Mouse (Mus musculus) frontal cortex, adult 2 months (tissue): ENCODE data around the gene Shpk. TPM values are rescaled to one million over a fixed set of nuclear protein-coding genes. Genes with fewer than 3 reads are reported as not detected.
A peak's percentile ranks its signal among the peaks of the same experiment; 100 is the strongest.

Experiments used
- DNase-seq, 2 experiments: peaks; one replicate each; pipeline ENCODE4 v3.0.0; 2022; ENCODE audit warnings: low spot score in 1 of 2; ENCODE audit errors: extremely low spot score in 1 of 2
- polyA plus RNA-seq: library from polyadenylated mRNA; depleted of rRNA; stranded (reverse); fragments of >200 nt; gene quantifications from 2 replicates; pipeline ENCODE4 v1.2.3, GENCODE M21; 2012; rRNA removed

Shpk gene
- polyA plus RNA-seq, result 5.0 and 5.4 TPM in 2 replicates

DNA sequence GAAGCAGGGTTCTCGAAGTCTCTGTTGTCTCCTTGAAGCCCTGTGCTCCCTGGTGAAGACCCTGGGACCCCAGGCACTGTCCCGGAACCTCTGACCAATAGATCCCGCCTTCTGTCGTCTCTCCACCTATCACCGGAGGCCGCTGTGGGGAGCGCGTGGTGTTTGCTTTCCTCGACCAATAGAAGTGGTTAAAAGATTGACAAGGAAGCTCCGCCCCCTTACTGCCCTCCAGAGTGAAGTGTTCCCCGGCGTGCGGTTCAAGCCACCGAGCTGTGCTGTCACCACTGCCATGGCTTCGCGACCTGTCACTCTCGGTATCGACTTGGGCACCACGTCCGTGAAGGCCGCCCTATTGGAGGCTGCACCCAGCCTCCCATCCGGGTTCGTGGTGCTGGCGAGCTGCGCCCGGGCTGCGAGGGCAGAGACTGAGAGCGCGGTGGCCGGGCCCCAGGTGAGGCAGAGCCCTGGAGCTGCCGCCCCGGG lies at the start of gene Shpk:
Gene Shpk (plus strand): TSS at position 231 of the 483 bp plus-strand sequence.
- DNase-seq, result peak; percentile 94 to 97

DNA sequence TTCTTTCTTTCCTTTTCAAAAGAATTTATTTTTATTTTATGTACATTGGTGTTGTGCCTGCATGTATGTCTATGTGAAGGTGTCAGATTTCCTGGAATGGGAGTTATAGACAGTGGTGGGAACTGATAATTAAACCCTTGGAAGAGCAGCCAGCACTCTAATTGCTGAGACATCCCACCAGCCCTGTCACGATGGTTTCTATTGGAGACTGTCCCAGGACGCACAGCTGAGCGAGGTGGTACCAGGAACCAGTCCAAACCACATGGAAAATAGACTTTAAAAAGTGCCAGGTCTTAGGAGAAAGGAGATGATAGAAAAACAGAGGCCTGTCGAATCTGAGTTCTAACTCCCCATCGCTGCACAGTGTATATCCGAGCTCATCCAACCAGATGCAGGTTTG lies 44.2 kb upstream of the Shpk start:
- peak in 1 of 2 experiments; percentile 20 for DNase-seq

DNA sequence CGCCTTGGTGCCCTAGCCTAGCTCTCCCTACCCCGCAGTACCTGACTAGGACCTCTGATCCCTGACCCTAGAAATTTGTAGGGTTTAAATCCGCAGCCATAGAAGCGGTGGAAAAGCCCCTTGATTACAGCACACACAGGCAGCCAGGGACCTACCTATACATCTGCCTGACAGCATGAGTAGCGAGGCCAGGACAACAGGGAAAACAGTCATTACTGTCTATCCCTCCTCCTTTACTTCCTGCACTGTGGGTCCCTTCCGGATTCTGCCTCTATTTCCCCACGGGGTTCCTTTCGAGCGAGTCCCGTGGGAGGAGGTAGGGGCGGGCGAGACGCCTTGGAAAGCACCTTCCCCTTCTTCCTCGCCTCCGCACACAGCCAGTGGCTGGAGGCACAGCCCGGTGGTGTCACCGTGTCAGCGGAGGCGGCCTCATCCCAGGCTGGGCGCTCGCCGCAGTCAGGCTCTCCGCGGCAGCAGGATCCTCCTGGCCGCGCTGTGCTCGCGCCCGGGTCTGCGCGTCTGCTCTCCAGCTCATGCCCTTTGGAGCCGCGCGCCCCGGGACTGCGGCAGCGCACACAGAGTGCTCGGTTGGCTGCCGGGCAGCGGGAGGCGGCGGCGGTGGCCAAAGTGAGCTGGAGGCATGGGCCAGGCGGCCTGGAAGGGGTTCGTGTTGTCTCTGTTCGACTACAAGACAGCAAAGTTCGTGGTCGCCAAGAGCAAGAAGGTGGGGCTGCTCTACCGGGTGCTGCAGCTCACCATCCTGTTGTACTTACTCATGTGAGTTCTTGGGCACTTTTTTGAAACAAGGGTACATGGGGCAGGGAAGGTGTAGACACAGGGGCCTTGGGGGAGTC lies 39.1 kb upstream of the Shpk start, which contains the start of gene P2rx5:
Gene P2rx5 (plus strand): TSS at position 465 of the 854 bp plus-strand sequence.
- DNase-seq, result peak in 1 of 2 experiments; percentile 16

DNA sequence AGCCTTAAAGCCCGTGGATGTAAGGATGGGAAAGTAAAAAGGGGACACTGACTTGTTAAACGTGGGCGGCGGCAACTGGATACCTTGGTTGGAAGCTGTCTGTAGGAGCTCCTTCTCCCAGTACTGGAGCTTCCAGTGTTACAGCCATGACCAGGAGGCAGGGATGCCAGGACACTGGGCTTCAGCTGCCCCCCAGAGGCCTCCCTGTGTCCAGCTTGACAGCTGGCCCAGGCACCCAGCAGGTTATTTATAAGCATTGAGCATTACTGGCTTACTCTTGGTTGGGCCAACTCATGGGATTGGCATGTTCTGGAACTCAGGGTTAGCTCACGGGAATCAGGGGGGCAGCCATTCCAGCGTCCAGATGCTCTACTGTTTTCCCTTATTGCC lies 38.5 kb upstream of the Shpk start:
- DNase-seq, result no peak

DNA sequence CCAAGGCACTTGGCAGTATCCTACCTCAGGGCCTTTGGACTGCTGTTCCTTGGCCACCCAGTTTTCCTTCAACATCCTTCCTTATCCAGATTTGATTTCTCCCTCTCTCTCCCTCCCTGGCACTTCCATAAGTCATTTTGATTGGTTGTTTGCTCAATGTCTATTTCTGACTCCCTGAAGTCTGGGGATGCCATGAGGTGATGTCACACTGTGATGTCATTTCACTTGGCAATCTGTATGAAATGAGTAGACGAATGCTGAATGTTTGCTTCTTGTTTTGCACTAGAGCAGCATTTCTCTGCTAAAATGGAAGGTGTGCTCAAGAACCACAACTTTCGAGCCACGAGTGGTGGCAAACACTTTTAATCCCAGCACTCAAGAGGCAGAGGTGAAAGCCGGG lies 37.6 kb upstream of the Shpk start:
- no peak for DNase-seq

DNA sequence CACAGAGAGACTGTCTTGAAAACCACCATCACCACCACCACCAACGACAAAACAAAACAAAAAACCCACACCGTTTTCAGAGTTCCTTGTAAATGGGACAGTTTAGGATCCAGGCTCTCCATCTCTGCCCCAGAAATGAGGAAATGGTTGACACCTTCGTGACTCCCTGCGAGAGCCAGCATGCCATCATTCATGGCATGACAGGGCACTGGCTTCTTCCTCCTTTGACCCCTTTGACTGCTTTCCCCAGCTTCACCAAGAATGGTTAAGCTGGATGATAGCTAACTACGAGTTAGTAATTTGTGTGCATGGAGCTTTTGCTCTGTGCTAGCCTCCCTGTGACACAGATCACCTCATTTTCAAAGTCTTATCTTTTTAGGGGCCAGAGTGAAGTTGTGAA lies 37.0 kb upstream of the Shpk start:
- DNase-seq, result no peak

DNA sequence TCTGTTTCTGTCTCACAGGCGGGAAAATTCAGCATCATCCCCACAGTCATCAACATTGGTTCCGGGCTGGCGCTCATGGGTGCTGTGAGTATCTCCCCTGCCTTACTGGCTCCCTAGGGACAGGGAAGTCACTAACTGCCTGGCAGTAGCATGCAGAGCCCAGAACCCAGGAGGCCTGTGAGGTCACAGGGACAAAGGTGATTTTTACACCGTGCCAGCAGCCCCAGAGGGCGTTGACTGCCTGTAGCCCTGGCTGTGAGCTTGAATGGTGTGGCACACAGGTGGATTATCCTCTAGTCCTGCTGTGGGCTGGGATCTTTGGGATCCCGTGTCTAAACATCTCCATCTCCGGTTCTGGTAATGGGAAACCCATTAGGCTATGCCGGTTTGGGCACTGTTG lies 31.2 kb upstream of the Shpk start:
- no peak for DNase-seq

DNA sequence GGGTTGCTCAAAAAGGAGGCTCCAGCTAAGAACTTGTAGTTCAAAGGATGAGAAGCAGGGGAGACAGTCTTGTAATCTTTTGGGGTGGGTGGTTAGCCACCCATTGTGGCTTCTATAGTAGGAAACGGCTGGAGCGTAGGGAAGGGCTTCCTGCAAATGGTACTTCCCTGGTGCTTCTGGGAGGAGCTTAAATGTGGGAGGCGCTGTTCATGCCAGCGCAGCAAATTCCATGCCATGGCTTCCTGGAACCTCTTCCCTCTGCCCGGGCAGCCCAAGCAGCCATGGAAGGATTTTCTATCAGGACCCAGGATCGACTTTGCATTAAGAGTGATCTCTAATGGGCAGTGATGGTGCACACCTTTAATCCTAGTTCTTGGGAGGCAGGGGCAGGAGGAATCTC lies 30.7 kb upstream of the Shpk start:
- no peak for DNase-seq

DNA sequence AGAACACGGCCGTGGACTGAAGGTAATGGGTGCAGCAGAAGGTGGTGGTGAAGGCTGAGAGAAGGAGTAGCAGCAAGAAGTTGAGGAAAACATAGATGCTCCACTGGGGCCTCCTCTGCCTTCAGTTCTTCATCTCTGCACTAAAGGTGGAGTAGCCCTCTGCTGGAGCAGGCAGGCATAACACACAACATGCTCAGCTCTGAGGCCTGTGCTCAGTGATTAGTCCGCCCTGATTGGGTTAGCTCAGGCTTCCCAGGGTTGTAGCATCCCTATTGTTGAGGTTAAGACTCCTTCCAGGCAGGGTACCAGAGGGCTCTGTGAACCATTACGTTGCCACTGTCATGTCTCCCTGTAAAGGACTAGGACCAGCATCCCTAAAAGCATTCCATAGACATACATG lies 30.0 kb upstream of the Shpk start:
- DNase-seq, result peak; percentile 23 to 78

DNA sequence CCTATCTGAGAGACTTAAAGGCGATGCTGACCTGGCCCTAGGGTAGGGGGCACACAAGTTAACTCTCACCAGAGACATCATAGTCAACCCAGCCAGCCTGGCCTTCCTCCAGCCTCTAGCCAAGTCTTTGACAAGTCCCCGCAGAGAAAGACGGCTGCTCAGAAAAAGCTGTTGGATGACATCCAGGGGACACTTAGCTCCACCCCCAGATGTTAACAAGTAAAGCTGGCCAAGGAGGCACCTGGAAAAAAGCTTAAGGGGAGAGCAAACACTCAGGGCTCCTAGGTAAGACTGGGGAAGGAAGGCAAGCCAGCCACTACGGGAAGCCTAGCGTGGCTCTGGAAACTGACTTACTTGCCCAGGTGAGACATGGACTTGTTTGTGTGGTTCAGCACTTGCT lies 27.1 kb upstream of the Shpk start:
- DNase-seq, result no peak

DNA sequence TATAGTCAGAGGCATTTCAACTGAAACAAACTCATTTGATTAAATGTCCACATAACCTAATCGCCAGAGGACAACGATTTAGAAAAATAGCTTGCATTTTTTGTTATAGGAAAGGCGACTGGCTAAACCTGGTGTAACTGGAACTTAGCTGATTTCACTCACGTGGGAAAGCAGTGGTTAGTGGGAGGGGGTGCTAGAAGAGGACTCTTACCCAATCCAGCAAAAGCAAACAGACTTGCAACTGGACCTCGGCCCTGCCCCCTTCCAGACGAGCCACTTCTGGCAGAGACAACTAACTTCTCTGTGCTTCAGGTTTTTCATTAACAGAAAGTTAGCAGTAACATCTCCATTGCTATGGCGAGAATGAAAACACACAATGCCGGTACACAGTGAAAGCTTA lies 23.6 kb upstream of the Shpk start:
- DNase-seq, result no peak

DNA sequence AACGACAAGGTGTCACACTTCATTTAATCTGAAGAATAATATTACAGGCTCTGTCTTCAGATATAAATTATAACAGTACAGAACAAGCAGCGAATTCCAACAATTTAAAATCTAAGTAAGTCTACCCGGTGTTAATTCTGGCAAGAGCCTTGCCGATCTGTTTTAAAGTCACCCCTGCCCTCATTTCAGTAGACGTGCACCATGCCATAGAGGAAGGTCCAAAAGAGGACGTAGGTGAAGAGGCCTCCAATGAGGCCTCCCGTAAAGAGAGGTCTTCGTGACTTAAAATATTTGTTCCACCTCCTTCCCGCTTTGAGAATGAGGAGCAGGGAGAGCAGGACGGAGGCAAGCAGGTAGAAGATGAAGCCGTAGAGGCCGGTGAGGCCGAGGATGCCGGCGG lies 23.1 kb upstream of the Shpk start:
- no peak for DNase-seq

DNA sequence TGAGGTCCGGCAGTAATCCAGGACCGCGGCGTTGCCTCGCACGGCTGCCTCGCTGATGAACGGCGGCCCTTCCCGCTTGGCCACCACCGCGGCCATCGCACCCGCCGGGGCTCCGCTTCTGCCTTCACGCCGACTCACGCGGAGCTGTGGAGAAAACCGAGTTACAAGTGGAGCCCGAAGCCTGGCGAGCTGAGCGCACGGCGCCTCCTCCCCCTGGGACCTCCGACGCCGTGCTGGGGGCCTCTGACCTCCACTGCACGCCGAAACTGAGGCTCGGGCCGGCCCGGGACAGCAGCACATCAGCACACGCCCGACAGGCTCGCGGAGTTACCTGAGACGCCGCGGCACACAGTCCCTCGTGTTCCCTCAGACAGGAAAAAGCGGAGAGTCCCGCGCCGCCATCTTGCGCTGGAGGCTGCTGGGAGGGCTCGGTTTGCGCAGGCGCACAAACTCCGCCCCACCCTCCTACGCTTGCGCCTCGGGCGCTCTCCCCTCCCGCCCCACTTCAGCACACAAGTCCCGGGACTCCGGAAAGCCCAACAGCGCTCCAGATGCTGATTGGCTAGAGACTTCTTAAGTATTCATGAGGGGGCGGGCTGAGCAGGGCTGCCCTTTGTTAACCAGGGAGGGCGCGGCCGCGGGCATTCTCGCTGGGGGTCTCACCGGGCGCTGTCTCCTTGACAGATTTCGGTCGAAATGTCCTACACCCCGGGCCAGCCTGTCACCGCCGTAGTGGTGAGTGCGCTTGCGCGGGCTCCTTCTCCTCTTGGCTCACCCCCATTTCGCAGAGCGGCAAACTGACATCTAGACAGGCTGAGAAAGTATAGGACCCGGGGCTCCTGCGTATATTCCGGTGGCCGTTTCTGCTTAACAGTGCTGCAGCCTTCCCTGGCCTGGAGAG lies 22.4 kb upstream of the Shpk start, which contains the start of the genes Emc6 and Tax1bp3:
Gene Emc6 (minus strand): TSS at position 430 of the 901 bp plus-strand sequence.
Gene Tax1bp3 (plus strand): TSS at position 476 of the 901 bp plus-strand sequence.
- DNase-seq, result peak; percentile 90 to 96

DNA sequence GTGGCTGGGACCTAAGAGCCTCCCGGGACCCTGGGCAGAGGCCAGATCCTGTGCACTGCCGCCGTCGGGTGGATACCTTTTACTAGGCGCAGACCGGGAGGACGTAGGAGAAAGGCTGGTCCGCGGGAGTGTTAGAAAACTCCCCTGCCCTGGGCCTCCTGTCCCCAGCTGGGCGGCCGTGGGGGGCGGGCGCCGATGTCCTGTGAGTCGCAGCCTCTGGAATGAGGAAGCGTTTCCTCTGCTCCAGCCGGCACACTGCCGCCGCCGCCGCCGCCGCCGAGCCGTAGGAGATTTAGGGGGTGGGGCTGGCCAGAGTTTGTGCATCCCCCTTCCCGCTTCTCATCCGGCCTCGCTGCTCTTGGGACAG lies 21.8 kb upstream of the Shpk start:
- no peak for DNase-seq

DNA sequence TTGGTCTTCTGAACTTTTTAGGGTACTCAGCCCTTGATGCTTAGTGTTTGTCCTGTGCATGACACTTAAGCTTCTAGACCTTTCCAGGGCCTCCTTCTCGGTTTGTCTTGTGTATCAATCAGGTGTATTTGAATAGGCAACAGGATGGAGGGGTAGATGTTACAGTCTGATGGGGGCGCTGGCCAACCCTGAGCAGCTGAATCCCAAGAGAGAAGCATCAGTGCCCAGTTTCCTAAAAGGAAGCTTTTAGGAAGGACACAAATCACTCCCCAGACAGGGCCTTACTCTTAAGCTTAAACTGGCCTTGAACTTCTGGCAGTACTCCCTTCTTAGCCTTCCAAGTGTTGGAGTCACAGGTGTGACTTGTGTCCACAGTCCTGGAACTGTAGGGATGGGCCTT lies 21.4 kb upstream of the Shpk start:
- no peak for DNase-seq

DNA sequence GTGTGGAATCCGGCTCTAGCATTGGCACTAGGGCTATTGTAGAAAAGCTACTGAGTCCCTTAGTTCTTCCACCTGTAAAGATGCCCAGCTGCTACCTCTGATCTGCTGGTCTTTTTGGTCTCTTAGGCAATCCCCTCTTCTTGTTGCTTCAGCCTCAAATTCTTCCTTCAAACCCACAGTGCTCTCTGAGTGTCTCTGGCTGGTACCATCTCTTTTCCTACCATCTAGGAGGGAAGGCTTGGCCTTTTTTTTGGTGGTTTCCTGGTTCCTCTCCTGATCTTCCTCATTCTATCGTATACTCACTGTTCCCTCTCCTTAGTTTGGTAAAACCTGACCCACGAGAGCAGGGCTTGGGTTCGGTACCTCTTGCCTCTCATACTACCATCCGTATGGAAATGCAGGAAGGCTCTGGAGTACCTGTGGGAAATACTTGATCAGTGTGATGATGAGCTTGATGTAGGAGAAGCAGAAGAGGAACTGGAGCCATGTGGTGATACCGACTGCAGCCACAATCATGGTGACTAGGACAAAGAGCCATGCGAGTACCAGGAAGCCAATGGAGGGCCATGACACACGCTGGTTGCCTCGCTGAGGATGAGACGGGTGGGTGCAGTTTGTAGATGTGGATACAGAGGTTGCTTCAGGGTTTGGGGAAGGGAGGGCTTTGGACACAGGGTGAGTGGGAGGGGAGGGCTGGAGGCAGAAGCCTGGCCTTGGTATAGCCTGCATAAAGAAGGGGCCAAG lies 13.2 kb upstream of the Shpk start:
- no peak for DNase-seq

DNA sequence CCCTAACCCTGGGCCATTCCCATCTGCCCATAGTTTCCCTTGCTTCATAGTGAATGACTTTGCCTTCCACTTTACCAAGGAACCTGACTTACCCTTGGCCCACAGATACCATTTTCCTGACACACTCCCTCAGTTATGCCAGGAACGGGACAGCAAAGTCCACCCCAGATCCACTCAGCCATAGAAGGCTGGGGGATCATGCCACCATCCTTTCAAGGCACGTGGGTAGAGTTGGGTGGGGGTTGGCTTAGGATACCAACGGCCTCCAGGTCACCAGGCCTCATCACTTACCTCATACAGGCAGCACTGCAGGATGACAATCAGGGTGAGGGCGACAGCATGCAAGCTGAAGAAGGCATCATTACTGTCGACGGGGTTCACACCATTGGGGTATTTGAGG lies 12.0 kb upstream of the Shpk start:
- DNase-seq, result no peak

DNA sequence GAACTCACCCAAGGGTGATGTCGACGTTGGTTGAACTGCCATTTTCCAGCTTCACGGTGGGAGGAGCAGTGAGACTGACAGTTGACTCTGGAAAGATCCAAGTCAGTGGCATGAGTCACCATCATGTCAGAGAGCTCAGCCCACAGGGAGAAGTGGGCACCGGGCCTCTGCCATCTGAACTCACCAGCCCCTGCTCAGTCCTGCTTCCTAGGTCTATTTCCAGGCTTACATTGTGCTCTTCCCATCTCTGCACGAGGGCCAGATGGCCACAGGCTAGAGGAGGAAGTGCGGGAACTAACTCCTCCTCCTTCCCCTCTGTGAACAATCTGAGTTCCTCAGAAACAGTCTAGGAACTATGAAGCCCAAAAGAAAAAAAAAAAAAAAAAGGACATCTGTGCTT lies 6.2 kb upstream of the Shpk start:
- no peak for DNase-seq

DNA sequence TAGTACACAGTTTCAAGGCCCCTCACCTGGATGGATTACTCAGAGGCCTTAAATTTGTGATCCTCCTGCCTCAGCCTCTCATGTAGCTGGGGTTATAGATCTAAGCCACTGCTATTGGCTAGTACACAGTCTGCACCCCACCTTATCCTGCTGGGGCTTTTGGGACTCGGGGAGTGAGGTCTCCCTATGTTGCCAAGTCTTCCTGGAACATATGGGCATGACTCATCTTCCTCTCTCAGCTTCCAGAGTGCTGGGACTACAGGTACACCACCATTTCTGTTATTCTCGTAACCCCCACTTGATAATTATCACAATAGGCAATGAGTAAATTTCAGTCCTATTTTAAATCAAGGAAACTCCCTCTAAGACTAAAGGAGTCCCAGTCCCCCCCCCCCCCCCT lies 4.8 kb upstream of the Shpk start:
- no peak for DNase-seq

DNA sequence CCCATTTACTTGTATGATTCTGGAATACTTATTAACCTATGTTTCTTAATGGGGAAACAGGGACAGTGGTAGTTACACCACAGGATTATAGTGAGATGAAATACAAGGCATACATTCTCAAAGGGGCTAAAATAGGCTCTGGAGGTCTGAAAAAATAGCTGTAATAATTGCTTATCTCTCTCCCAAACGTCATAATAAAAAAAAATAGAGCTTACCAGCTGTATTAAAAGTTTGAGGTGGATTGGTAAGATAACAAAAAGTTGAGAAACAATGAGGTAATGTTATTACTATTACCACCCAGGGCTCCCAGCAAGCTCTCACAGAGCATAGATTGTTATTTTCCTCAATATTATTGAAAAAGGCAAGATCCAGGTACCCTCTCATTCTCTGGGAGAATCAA lies 1.1 kb upstream of the Shpk start:
- DNase-seq, result no peak
